Mouse (Mus musculus): ENCODE measurements around the gene Bhlha9.
A peak's percentile ranks its signal among the peaks of the same experiment; 100 is the strongest.
"Not testable (repeated sequence)": the region's sequence is repeated elsewhere in the genome, so short reads cannot be mapped to it uniquely, and the experiment has no call there.

Gene Bhlha9

DNA sequence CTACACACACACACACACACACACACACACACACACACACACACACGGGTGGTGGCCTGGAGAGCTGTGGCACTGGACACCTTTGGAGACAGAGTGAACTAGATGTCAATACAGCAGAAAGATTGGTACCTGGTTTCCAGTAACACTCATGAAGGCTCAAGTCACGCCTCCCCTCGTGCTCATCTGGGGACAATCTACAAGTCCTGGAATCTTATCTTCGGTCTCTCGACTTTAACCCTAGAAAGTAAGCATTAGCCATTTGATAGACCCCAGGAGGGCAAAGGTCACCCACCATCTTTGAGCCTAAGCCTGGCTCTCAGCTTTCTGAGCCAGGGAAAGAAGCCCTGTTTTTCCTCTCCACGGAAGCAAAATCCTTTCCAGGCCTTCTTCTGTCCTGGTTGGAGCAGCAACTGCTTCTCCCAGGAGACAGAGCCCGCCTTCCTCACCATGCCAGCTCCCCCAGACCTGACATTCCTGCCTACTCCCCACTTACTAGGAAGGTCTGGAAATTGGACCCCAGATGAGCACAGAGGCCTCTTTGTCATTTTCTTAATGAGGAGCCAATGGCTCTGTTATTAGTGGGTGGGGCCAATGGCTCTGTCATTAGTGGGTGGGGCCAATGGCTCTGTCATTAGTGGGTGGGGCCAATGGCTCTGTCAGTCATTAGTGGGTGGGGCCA lies 10.3 kb upstream of the Bhlha9 start:
- DNase-seq (ENCODE audit: low spot score): no peak

DNA sequence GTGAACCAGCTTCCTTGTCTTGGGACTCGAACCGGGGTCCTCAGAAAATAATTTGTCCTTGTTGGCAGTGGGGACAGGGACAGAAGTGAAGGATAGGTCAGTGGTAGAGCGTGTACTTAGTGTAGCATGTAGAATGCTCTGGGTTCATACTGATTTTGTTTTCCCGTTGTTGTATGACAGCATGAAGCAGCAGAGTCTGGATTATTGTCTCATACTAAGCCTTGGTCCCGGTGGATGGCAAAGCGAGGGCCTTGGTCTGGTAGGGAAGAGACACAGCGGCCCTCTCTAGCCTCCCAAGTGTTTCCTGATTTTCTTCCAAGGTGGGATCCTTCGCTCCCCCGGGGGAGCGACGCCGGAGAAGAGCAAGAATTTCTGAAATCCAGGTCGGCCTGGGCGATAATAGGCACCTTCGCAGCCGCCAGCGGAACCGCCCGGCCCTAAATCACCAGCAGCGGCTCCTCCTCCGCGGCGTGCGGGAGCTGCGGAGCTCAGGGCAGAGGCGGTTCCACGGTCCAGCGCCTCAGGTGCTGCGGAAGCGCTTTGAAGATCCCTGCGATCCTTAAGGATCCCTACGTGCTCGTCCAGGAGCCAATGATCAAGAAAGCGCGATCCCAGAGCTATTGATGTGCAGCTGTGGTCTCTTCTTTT lies 6.1 kb upstream of the Bhlha9 start:
- DNase-seq (ENCODE audit: low spot score): no peak

DNA sequence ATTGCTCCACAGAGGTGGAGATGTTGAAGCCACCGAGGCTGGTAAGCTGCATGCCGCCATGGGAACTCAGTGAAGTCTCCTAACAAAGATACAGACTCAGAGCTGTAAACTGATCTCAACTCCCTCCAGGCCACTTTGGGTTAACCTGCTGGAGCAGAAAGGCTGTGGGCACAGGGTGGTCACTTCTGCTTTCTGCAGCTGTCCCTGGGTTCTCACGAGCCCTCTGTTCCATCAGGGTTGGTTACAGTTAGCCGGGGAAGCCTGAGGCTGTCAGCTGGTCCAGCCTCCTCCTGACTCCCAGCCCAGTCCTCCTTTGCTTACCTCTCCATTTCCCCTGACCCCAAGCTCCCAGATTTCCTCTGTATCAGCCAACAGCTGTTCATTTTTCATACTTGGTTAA lies 4.5 kb upstream of the Bhlha9 start:
- no peak for DNase-seq (ENCODE audit: low spot score)

DNA sequence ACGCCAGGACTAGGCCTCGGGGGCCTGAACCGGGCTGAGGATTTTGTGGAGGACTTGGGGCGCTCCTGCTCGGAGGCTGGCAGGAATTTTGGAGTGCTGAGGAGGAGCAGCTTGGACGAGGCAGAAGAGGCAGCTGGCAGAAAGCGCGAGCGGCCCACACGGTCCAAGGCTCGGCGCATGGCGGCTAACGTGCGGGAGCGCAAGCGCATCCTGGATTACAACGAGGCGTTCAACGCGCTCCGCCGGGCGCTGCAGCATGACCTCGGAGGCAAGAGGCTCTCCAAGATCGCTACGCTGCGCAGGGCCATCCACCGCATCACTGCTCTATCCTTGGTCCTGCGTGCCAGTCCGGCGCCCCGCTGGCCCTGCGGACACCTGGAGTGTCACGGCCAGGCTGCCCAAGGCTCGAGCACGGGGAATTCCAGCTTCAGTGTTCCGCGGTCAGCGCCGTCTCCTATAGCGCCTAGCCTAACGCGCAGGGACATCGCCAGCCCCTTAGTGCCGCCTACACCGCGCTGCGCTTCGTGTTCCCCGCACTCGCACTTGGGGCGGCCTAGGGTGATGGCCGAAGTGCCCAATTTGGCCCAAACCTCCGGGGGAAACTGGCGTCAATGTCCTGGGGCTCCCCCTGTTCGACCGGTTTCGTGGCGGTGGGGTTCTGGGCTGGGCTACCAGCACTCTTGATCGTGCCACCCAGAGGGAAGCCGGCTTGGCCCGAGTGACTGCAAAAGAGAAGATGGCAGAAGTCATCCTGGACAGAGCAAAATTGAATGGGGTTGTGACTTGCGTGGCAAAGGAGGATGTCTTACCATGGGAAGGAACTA lies 503 bp downstream of the Bhlha9 start:
- DNase-seq (ENCODE audit: low spot score): no peak

DNA sequence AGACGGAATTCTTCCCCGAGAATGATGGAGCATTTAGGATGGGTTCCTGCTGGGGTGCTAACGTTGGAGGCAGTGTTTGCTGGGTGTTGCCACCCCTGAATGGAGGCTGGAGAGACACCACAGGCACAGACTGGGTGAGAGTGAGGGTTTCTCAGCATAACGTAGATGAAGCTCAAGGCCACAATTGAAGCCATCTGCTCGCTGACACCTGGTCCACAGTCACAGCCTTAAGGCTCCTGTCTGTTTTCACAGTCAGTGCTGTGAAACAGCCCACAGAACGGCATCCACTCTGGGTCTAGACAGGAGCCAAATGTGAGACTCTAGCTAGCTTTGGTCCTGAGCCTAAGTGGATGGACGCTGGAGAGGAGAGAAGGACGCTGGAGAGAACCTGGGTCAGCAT lies 1.9 kb downstream of the Bhlha9 start:
- no peak for DNase-seq (ENCODE audit: low spot score)

DNA sequence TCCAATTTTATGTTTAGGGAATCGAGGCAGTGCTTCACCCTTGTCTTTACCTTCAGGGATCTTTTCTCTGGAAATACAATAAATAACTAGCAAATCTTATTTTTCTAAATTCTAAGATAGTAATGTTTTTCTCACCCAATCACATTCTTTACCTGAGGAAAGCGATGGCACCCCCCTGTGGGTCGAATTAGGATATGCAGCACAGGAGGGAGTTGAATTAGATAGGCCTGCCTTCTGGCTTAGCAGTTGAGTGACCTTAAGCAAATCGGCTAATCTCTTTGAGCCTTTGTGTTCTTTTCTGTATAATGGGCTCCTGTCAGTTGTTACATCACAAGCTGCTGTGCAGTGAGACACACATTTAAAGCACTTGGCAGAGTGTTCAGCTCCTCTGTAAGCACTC lies 2.4 kb downstream of the Bhlha9 start:
- DNase-seq (ENCODE audit: low spot score): no peak

DNA sequence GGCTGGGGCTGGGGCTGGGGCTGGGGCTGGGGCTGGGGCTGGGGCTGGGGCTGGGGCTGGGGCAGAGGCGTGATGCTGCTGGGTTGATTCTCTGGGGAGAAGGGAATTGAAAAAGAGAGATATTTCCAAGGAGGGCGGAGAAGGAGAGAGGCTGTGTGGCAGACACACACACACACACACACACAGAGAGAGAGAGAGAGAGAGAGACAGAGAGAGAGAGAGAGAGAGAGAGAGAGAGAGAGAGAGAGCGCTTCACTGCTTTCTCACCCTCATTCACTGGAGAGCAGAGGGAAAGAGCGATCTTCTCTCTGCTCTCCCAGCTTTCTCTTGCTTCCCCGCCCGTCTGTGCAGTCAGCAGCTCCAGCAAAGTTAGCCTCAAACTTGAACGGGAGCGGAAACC lies 7.2 kb downstream of the Bhlha9 start, which contains the start of gene Trarg1:
Gene Trarg1, plus strand, starts transcription at position 301 of the 400 bp plus-strand sequence.
- not testable (repeated sequence) for DNase-seq (ENCODE audit: low spot score)

DNA sequence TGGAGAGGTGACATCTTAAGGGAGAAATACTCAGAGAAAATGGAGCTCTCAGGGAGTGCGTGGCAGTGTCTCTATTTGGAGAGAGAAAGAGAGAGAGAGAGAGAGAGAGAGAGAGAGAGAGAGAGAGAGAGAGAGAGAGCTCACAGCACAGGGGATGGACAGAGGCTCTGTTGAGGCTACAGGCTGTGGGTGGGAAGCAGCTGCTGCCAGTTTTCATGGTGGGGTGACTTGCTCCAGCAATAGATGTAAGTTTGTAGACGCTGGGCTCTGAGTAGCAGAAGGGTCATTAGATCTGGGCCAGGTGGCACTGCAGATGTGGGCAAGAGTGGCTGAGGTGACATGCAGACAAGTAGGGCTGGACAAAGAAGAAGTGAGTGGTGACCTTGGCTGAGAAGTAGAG lies 13.3 kb downstream of the Bhlha9 start:
- DNase-seq (ENCODE audit: low spot score): no peak

DNA sequence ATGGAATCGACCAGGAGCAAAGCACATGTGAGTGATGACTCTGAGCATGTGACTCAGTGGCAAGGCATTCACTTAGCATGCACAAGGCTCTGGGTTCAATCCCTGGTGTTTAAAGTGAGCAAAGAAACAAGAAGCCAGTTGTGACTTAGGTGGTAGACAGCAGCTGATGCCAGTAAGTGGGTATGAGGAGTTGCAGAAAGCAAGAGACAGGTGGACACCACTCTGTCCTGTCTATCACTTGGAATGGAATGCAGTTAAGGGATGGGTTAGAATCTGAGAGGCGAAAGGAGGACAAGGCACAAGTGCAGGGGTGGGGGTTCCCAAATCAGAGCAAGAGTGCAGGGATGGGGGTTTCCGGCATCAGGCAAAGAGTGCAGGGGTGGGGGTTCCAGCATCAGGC lies 19.8 kb downstream of the Bhlha9 start:
- DNase-seq (ENCODE audit: low spot score): no peak

DNA sequence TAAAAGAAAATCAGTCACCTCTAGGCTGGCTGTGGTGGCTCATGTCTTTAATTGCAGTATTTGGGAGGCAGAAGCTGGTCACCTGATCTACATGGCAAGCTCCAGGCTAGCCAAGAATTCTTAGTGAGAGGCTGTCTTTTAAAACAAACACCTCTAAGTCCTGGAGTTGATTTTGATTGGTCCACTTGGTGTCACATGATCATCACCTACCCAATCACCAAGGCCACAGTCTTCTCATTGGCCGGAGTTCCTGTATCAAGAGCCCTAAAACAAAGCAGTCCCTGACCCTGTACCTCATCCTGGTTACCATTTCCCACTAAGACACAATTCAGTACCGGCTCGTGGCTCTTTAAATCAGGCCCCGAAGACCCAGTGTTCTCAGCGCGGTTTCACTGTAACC lies 23.5 kb downstream of the Bhlha9 start:
- DNase-seq (ENCODE audit: low spot score): no peak

DNA sequence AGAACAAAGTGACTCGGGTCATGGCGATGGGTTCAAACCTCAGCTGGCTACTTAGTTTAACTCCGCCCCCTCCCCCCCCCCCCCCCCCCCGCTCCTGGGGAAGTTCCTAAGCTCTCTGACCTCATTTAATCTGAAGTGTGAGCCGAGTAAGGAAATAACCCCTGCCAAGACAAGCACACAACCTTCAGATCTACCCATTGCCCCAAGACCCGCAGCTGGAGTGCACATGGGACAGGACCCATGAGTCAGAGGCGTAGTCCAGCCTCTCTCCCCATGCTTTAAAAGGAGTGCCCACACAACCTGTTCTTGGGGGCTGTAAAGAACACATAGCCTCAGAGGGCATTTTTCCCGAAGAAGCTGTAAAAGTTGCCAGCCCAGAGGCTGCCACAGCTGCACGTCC lies 27.4 kb downstream of the Bhlha9 start:
- no peak for DNase-seq (ENCODE audit: low spot score)

DNA sequence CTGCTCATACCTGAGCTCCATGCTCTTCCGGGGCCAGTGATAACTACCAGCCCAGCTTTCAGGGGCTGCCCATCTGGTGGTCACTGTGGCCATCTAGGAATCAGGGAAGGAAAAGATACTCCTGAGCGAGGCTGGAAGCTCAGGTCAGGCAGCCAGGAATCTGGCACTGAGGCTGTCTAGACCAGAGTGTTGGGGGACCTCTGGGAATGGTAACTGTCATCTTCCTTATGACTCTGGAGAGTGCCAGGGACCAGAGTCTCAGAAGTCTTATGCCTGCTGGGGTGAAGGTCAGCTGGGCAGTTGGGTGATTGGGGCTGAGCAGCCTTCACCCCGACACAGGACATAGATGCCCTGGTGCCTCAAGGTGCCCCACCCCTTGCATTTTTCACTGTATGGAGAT lies 35.4 kb downstream of the Bhlha9 start:
- DNase-seq (ENCODE audit: low spot score): no peak

DNA sequence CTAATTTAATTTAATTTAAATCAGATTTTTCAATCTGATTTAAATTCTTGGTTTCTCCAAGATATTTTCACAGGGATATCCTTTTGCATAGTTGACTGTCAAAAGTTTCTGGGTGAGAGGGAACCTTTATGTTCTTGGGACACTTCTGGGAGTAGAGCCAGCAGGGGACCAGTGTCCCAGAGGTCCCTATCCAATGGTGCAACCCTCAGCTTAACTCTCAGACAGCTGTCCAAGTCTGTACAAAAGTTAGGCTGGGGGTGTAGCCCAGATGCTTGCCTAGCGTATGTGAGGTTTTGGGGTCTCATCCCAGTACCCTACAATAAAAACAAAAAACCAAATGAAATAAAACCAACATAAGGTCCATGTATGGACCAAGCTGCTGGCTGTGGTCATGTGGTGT lies 35.8 kb downstream of the Bhlha9 start:
- DNase-seq (ENCODE audit: low spot score): no peak

DNA sequence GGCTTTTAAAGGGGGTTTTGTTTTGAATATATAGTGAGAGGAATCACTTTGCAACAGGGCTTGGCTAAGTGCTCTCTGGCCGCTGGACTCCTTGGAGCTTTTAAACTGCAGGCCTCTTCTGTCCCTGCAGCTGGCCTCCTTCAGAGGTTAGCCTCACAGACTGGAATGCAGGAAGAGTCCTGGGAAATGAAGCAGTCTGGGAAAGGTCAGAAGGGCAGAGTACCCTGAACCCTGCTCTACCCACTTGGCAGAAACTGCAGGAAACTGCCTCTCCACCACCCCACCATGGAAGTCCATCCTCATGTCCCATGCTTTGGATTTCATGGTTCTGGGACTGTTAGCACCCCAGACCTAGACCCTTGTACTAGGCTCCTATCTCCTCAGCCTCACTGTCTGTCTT lies 36.6 kb downstream of the Bhlha9 start:
- DNase-seq (ENCODE audit: low spot score): no peak

DNA sequence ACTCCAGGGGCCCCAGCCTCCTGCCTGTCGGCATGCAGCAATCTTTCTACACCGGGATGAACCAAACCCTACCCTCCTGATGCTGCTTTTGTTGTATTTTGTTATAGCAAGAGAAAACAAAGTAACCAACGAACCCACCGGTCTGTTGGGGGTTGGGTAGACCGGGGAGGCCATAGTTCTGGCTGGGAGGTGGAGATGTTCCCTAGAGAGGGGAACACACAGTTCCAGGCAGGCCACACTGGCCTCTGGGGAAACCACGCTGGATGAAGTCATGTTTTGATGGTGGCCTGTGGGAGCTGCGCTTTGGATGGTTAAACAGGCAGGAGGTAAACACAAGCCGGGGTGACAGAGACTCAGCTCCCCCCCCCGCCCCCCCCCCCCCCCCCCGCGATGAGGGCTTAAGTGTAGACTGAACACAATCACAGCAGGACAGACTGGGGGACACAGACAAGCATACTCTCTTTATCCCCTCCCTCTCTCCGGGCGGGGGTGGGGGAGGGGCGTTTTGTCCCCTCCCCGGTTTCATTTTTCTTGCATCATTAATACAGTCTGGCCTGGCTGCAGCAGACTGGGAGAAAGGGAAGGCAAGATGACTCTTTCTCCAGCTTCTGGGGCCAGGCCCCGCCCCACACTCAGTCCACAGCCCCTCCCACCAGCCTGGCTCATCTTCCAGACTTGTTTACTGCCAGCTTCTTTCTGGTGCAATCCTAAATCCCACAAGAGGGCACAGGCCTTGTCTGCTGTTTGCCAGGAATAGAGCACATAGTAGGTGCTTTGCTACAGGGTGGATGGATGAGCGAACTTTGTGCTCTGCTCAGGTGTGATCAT lies 37.6 kb downstream of the Bhlha9 start:
- DNase-seq (ENCODE audit: low spot score): peak; percentile 17

DNA sequence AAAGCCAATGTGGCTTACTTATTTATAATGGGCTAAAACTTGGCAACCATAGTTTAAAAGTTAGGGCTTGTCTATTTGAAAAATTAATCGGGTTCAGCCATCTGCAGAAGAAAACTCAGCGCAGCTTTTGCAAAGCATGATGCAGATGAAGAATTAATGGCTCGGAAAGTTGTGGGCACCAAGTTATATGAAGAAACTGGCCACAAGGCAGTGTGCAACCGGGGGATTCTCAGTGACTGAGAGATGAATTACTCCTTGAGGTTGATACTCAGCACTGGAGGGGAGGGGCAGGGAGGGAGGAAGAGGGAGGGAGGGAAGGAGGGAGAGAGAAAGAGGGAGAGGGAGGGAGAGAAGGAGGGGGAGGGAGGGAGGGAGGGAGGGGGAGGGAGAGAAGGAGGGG lies 44.7 kb downstream of the Bhlha9 start:
- no peak for DNase-seq (ENCODE audit: low spot score)

All from urinary bladder, postnatal 25 days (tissue).